8 mouse cellular contexts compared by ENCODE assay signal in genomic region chr1:144002036-144002714, GRCm38 (mm10). TPM values are rescaled to one million over a fixed set of nuclear protein-coding genes. Genes with fewer than 3 reads are reported as not detected.
DNase-seq lines count a peak whose midpoint lies in the region; ATAC-seq and TF ChIP-seq lines count a peak whose summit lies in the region.

No protein-coding gene starts in this region.

- no peaks in the 10 kb centered on the region for H3K27me3 ChIP-seq in kidney, embryonic 14.5 days (ENCODE audit: control insufficient read depth, insufficient read depth, low read length)
- no peaks in the 10 kb centered on the region for H3K27me3 ChIP-seq in embryonic facial prominence, embryonic 10.5 days (replicated peaks; ENCODE audit: low read depth, poor library complexity, severe bottlenecking)
- no peaks in the 10 kb centered on the region for H3K27me3 ChIP-seq in intestine, embryonic 14.5 days (replicated peaks; ENCODE audit: control insufficient read depth, insufficient read depth, low read length)
- H3K27me3 ChIP-seq in myocyte (ENCODE audit: control insufficient read depth, insufficient read depth, insufficient read length), result no peaks in the 10 kb centered on the region

- ATAC-seq in kidney, embryonic 14.5 days (ENCODE audit: low FRiP score, low TSS enrichment), result no peak
- no peak for ATAC-seq in intestine, embryonic 14.5 days (replicated peaks; ENCODE audit: low FRiP score, low TSS enrichment, low read depth)

- H3K9me3 ChIP-seq in kidney, embryonic 14.5 days (ENCODE audit: control insufficient read depth, low read length), result no peaks in the 10 kb centered on the region
- H3K9me3 ChIP-seq in embryonic facial prominence, embryonic 10.5 days, result no peaks in the 10 kb centered on the region
- no peaks in the 10 kb centered on the region for H3K9me3 ChIP-seq in intestine, embryonic 14.5 days (ENCODE audit: control insufficient read depth, low read length)

- no peak overlapping the region for H3K27ac ChIP-seq in kidney, embryonic 14.5 days (ENCODE audit: low read depth, low read length)
- H3K27ac ChIP-seq in embryonic facial prominence, embryonic 10.5 days (replicated peaks), result no peak overlapping the region
- H3K27ac ChIP-seq in intestine, embryonic 14.5 days (ENCODE audit: low read depth), result no peak overlapping the region

- WGBS in kidney, embryonic 14.5 days, result 75% methylated on average over 6 of the region's 6 CpGs
- 88% methylated on average over 6 of the region's 6 CpGs for WGBS in embryonic facial prominence, embryonic 10.5 days
- 88% methylated on average over 6 of the region's 6 CpGs for WGBS in intestine, embryonic 14.5 days

- H3ac ChIP-seq in myocyte (ENCODE audit: control insufficient read depth, insufficient read length), result no peak overlapping the region

- peak overlapping the region; percentile 66; the same call in 1 of the 2 replicates for H3K4me3 ChIP-seq in kidney, embryonic 14.5 days (ENCODE audit: low read length)
- peak overlapping the region; percentile 73 for H3K4me3 ChIP-seq in embryonic facial prominence, embryonic 10.5 days
- H3K4me3 ChIP-seq in intestine, embryonic 14.5 days (ENCODE audit: low read depth, low read length), result peak overlapping the region; percentile 48; the same call in 1 of the 2 replicates
- H3K4me3 ChIP-seq in myocyte, result no peak overlapping the region

- no peak for TF ChIP-seq POLR2A in myocyte (IDR thresholded peaks at IDR 0.05; ENCODE audit: insufficient read length, low read depth)

- H3K79me2 ChIP-seq in myocyte (ENCODE audit: control insufficient read depth, insufficient read depth), result no peaks in the 10 kb centered on the region

- H3K4me1 ChIP-seq in kidney, embryonic 14.5 days (ENCODE audit: control insufficient read depth, insufficient read depth, low read length), result 0 out of 2 replicates have a peak, but pooled peaks cover 2% of the 10 kb centered on the region
- peaks cover 32% of the 10 kb centered on the region for H3K4me1 ChIP-seq in embryonic facial prominence, embryonic 10.5 days
- H3K4me1 ChIP-seq in intestine, embryonic 14.5 days (replicated peaks; ENCODE audit: control insufficient read depth, insufficient read depth, low read length), result no peaks in the 10 kb centered on the region; the same call in 1 of the 2 replicates

- no peak overlapping the region for H3K9ac ChIP-seq in kidney, embryonic 14.5 days (ENCODE audit: low read depth, low read length)
- no peak overlapping the region for H3K9ac ChIP-seq in intestine, embryonic 14.5 days (ENCODE audit: low read length)

- no peak for DNase-seq in kidney, postnatal 10 days
- no peak for DNase-seq in embryonic facial prominence, embryonic 10.5 days (ENCODE audit: low spot score)
- no peak for DNase-seq in intestine, embryonic 14.5 days (ENCODE audit: low spot score)
- no peak for DNase-seq in gastrocnemius, adult 8-10 months (ENCODE audit: low spot score in 2 of 2)
- no peak for DNase-seq in embryo, embryonic 9.5 days (ENCODE audit: extremely low spot score)
- DNase-seq in adrenal gland, postnatal 14 days, result no peak

- peak overlapping the region; percentile 69; the same call in 1 of the 2 replicates for H3K4me2 ChIP-seq in kidney, embryonic 14.5 days (replicated peaks; ENCODE audit: low read depth, low read length)
- H3K4me2 ChIP-seq in intestine, embryonic 14.5 days (ENCODE audit: low read length), result peak overlapping the region; percentile 95
- H3K4me2 ChIP-seq in myocyte (ENCODE audit: low read depth), result peak overlapping the region; percentile 78

- H3K36me3 ChIP-seq in kidney, embryonic 14.5 days (ENCODE audit: control insufficient read depth, insufficient read depth, low read length), result no peaks in the 10 kb centered on the region; the same call in 1 of the 2 replicates
- peaks cover 14% of the 10 kb centered on the region for H3K36me3 ChIP-seq in embryonic facial prominence, embryonic 10.5 days (replicated peaks)
- peaks cover 10% of the 10 kb centered on the region; the same call in 1 of the 2 replicates for H3K36me3 ChIP-seq in intestine, embryonic 14.5 days (ENCODE audit: control insufficient read depth, insufficient read depth, low read length)
- H3K36me3 ChIP-seq in myocyte (ENCODE audit: control insufficient read depth, insufficient read depth), result peaks cover 5% of the 10 kb centered on the region

TF ChIP-seq in myocyte, 11 proteins besides CTCF, POLR2A, EP300 and RAD21:
- no peak for TF ChIP-seq TCF3 (IDR thresholded peaks at IDR 0.05; ENCODE audit: insufficient read length, low read depth)
- TF ChIP-seq TCF12 (IDR thresholded peaks at IDR 0.05; ENCODE audit: insufficient read depth, poor library complexity, severe bottlenecking), result no peak
- no peak for TF ChIP-seq CEBPB (IDR thresholded peaks at IDR 0.05; ENCODE audit: insufficient read depth, poor library complexity, severe bottlenecking)

RNA-seq across cellular contexts. Expression of gene Rgs2, which starts 1.8 kb away (rescaled TPM):
- 26.3 and 31.5 TPM in 2 replicates for polyA plus RNA-seq in kidney, embryonic 14.5 days (2014; fragmentation: Nextera tagmentation; extraction: Ambion mirVana)
- polyA plus RNA-seq in embryonic facial prominence, embryonic 10.5 days (2016; fragmentation: Nextera tagmentation; extraction: Ambion mirVana), result 33.5 and 38.3 TPM in 2 replicates
- polyA plus RNA-seq in intestine, embryonic 14.5 days (2014; fragmentation: Nextera tagmentation; extraction: Ambion mirVana), result 38.4 and 39.8 TPM in 2 replicates
- polyA plus RNA-seq in myocyte (2012; fragmentation: generic; extraction: Trizol), result 3.6 TPM
- total RNA-seq in gastrocnemius, adult 8-10 months (2022), result 1 to 10 TPM; 3.4 to 5.5 (median 4.1) TPM
- 381 and 470 TPM in 2 replicates for total RNA-seq in adrenal gland, postnatal 14 days (2021)
